Mouse (Mus musculus) liver, adult 2 months (tissue): ENCODE data around the gene Slc39a11.

ENCODE experiments used
- CTCF ChIP-seq: fragments of 200-500 bp; IDR thresholded peaks from 2 replicates; pipeline ENCODE4 v1.5.1; 2011; ENCODE audit warnings: low read depth, low read length, control low read depth
- POLR2A ChIP-seq: fragments of 200-500 bp; IDR thresholded peaks from 2 replicates; pipeline ENCODE4 v1.6.1; 2011; ENCODE audit warnings: low read length, control low read depth; ENCODE audit not compliant: insufficient read depth; ENCODE audit errors: extremely low read depth

DNA sequence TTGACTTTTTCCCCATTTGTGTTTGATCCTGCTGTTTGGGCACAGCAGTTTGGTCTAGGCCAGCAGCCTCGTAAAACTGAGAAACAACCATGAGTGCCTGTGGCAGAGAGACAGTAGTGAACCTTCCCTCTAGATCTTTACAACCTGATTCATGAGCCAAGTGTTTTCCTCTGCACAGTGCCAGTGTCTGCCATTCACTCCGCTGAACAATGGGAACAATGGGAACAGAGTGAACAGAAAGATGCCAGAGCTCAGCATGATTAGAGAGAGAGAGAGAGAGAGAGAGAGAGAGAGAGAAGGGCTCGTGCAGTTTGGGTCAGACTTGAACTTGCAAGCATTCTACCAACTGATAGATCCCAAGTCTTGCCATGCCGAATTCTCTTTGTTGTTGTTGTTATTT, 199.2 kb downstream of the Slc39a11 start:
- TF ChIP-seq CTCF = no peak
- no peak for TF ChIP-seq POLR2A
